Mouse (Mus musculus): ENCODE data around the gene Zfp148.
"Not testable (repeated sequence)": the region's sequence is repeated elsewhere in the genome, so short reads cannot be mapped to it uniquely, and the experiment has no call there.

Gene Zfp148

GRCm38 (mm10) chr16:33381614-33382245 is 1.1 kb downstream of the Zfp148 start:
- DNase-seq (ENCODE audit: low spot score in 2 of 2) = peak in 1 of 2 experiments; percentile 11

- no peak for DNase-seq (ENCODE audit: low spot score in 2 of 2)
Observed at GRCm38 (mm10) chr16:33382341-33382740, 1.7 kb downstream of the Zfp148 start.

GRCm38 (mm10) chr16:33383584-33383983 is 2.9 kb downstream of the Zfp148 start:
- DNase-seq (ENCODE audit: low spot score in 2 of 2) = no peak

GRCm38 (mm10) chr16:33384057-33384456 is 3.4 kb downstream of the Zfp148 start:
- DNase-seq (ENCODE audit: low spot score in 2 of 2) = not testable (repeated sequence)

GRCm38 (mm10) chr16:33387013-33387412 is 6.4 kb downstream of the Zfp148 start:
- DNase-seq (ENCODE audit: low spot score in 2 of 2) = no peak

- no peak for DNase-seq (ENCODE audit: low spot score in 2 of 2)
Observed at GRCm38 (mm10) chr16:33387420-33387819, 6.8 kb downstream of the Zfp148 start.

- DNase-seq (ENCODE audit: low spot score in 2 of 2) = peak; percentile 56 to 60
Observed at GRCm38 (mm10) chr16:33399913-33400782, 19.5 kb downstream of the Zfp148 start.

GRCm38 (mm10) chr16:33400943-33401342 is 20.3 kb downstream of the Zfp148 start:
- no peak for DNase-seq (ENCODE audit: low spot score in 2 of 2)

- DNase-seq (ENCODE audit: low spot score in 2 of 2) = no peak
Observed at GRCm38 (mm10) chr16:33403258-33403657, 22.6 kb downstream of the Zfp148 start.

GRCm38 (mm10) chr16:33404055-33404454 is 23.4 kb downstream of the Zfp148 start:
- no peak for DNase-seq (ENCODE audit: low spot score in 2 of 2)

GRCm38 (mm10) chr16:33405487-33405886 is 24.9 kb downstream of the Zfp148 start:
- DNase-seq (ENCODE audit: low spot score in 2 of 2) = no peak

GRCm38 (mm10) chr16:33410151-33410550 is 29.5 kb downstream of the Zfp148 start:
- DNase-seq (ENCODE audit: low spot score in 2 of 2) = no peak

- DNase-seq (ENCODE audit: low spot score in 2 of 2) = no peak
Observed at GRCm38 (mm10) chr16:33410605-33411004, 30.0 kb downstream of the Zfp148 start.

GRCm38 (mm10) chr16:33414191-33414590 is 33.6 kb downstream of the Zfp148 start:
- DNase-seq (ENCODE audit: low spot score in 2 of 2) = no peak

- no peak for DNase-seq (ENCODE audit: low spot score in 2 of 2)
Observed at GRCm38 (mm10) chr16:33415607-33416006, 35.0 kb downstream of the Zfp148 start.

- DNase-seq (ENCODE audit: low spot score in 2 of 2) = no peak
Observed at GRCm38 (mm10) chr16:33428327-33428726, 47.7 kb downstream of the Zfp148 start.

GRCm38 (mm10) chr16:33431660-33432059 is 51.0 kb downstream of the Zfp148 start:
- DNase-seq (ENCODE audit: low spot score in 2 of 2) = no peak

- DNase-seq (ENCODE audit: low spot score in 2 of 2) = no peak
Observed at GRCm38 (mm10) chr16:33441065-33441464, 60.4 kb downstream of the Zfp148 start.

GRCm38 (mm10) chr16:33446830-33447229 is 66.2 kb downstream of the Zfp148 start:
- peak in 1 of 2 experiments; percentile 11 for DNase-seq (ENCODE audit: low spot score in 2 of 2)

GRCm38 (mm10) chr16:33453826-33454225 is 73.2 kb downstream of the Zfp148 start:
- DNase-seq (ENCODE audit: low spot score in 2 of 2) = no peak

- DNase-seq (ENCODE audit: low spot score in 2 of 2) = no peak
Observed at GRCm38 (mm10) chr16:33454306-33454705, 73.7 kb downstream of the Zfp148 start.

GRCm38 (mm10) chr16:33455263-33455910 is 74.8 kb downstream of the Zfp148 start:
- no peak for DNase-seq (ENCODE audit: low spot score in 2 of 2)
